Mouse (Mus musculus) ES-E14 (cell line): ENCODE data around the gene Chd9.

Experiments used
- CHD2 ChIP-seq: IDR thresholded peaks from 2 replicates; pipeline ENCODE4 v1.6.1; 2014; ENCODE audit warnings: mild to moderate bottlenecking, low read depth, low read length, inconsistent platforms
- ZC3H11A ChIP-seq: IDR thresholded peaks from 2 replicates; pipeline ENCODE4 v1.6.1; 2012; ENCODE audit warnings: low read depth, mild to moderate bottlenecking, inconsistent platforms, low read length, borderline replicate concordance

DNA sequence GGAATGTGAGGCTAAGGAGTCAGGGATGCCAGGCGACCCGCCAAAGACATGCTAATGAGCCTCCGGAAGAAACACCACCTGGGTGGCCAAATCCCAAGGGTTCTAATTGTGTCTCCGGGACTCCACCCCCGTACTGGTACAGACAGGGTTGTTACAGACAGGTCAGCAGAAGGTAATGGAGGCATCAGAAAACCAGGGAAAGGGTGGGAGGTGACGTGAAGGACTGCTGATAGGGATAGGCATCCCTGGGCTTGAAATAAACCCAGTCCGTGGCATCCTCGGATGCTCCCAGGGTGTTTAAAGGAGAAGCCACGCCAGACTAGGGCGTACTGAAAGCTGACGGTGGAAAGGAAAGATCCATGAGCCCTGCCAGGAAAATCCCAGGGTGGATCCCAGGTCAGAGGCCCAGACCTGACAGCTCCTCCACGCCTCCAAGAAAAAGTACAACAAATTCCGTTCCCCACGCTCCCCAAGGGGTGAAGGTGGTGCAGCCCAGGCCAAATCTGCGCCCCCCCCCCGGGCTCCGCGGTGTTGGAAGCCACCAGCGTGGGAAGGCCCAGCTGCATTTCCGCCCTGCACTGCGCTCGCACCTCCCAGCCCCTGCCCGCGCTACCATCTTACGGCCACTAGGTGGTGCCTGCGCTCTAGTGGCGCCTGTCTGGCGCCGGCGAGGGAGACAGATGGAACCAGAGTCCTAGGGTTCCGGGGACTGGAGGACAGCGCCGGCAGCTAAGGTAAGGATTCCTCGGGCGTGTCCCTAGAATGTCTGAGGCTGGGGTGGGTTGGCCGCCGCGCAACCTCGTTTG lies at the start of gene Chd9:
- peak; percentile 90; the same call in 1 of the 2 replicates for TF ChIP-seq ZC3H11A
- no peak; the same call in 1 of the 2 replicates for TF ChIP-seq CHD2
